Mouse (Mus musculus) cortical plate, adult 2 months (tissue): ENCODE results near the gene Arl4c.
"Not testable (repeated sequence)": the region's sequence is repeated elsewhere in the genome, so short reads cannot be mapped to it uniquely, and the experiment has no call there.

Experiments used
- CTCF ChIP-seq: fragments of 200-500 bp; IDR thresholded peaks from 2 replicates; pipeline ENCODE4 v1.5.1; 2011; ENCODE audit warnings: mild to moderate bottlenecking, control low read depth, low read length; ENCODE audit not compliant: insufficient read depth; ENCODE audit errors: extremely low read depth
- POLR2A ChIP-seq: fragments of 200-500 bp; IDR thresholded peaks from 2 replicates; pipeline ENCODE4 v1.6.1; 2011; ENCODE audit warnings: mild to moderate bottlenecking, low read length, control low read depth; ENCODE audit not compliant: insufficient read depth; ENCODE audit errors: extremely low read depth

- TF ChIP-seq CTCF, POLR2A: not testable (repeated sequence)
Measured at GRCm38 (mm10) chr1:88636579-88637161, 65.4 kb downstream of the Arl4c start.
